Mouse (Mus musculus): ENCODE results near the gene Cntrob.
A peak's percentile ranks its signal among the peaks of the same experiment; 100 is the strongest.

Cntrob gene

GRCm38 (mm10) chr11:69323667-69324111 lies at the start of gene Cntrob, which contains the start of gene Trappc1:
Cntrob (minus strand) TSS chr11:69323775.
Trappc1 (plus strand) TSS chr11:69323980.
- DNase-seq (ENCODE audit: low spot score) = peak; percentile 98

GRCm38 (mm10) chr11:69372780-69373170 lies 49.2 kb upstream of the Cntrob start:
- peak; percentile 48 for DNase-seq (ENCODE audit: low spot score)

GRCm38 (mm10) chr11:69372056-69372779 lies 48.6 kb upstream of the Cntrob start:
- DNase-seq (ENCODE audit: low spot score) = no peak

GRCm38 (mm10) chr11:69371601-69372000 lies 48.0 kb upstream of the Cntrob start:
- no peak for DNase-seq (ENCODE audit: low spot score)

GRCm38 (mm10) chr11:69370817-69371215 lies 47.2 kb upstream of the Cntrob start:
- DNase-seq (ENCODE audit: low spot score) = no peak

- DNase-seq (ENCODE audit: low spot score) = no peak
Observed at GRCm38 (mm10) chr11:69369990-69370816, 46.6 kb upstream of the Cntrob start.

- no peak for DNase-seq (ENCODE audit: low spot score)
Observed at GRCm38 (mm10) chr11:69369215-69369989, 45.8 kb upstream of the Cntrob start, which contains the start of gene Chd3. Chd3 (minus strand) TSS chr11:69369406.

GRCm38 (mm10) chr11:69368356-69369214 lies 45.0 kb upstream of the Cntrob start:
- DNase-seq (ENCODE audit: low spot score) = no peak

GRCm38 (mm10) chr11:69367616-69368355 lies 44.2 kb upstream of the Cntrob start:
- DNase-seq (ENCODE audit: low spot score) = no peak

- no peak for DNase-seq (ENCODE audit: low spot score)
Observed at GRCm38 (mm10) chr11:69366855-69367615, 43.5 kb upstream of the Cntrob start.

- DNase-seq (ENCODE audit: low spot score) = peak; percentile 45
Observed at GRCm38 (mm10) chr11:69366157-69366854, 42.7 kb upstream of the Cntrob start.

GRCm38 (mm10) chr11:69365722-69366121 lies 42.1 kb upstream of the Cntrob start:
- DNase-seq (ENCODE audit: low spot score) = no peak

- DNase-seq (ENCODE audit: low spot score) = no peak
Observed at GRCm38 (mm10) chr11:69364910-69365309, 41.3 kb upstream of the Cntrob start.

GRCm38 (mm10) chr11:69364376-69364775 lies 40.8 kb upstream of the Cntrob start:
- DNase-seq (ENCODE audit: low spot score) = no peak

GRCm38 (mm10) chr11:69362479-69362878 lies 38.9 kb upstream of the Cntrob start:
- DNase-seq (ENCODE audit: low spot score) = no peak

- no peak for DNase-seq (ENCODE audit: low spot score)
Observed at GRCm38 (mm10) chr11:69362021-69362420, 38.4 kb upstream of the Cntrob start.

GRCm38 (mm10) chr11:69357690-69358089 lies 34.1 kb upstream of the Cntrob start:
- DNase-seq (ENCODE audit: low spot score) = no peak

GRCm38 (mm10) chr11:69356544-69356943 lies 33.0 kb upstream of the Cntrob start:
- no peak for DNase-seq (ENCODE audit: low spot score)

GRCm38 (mm10) chr11:69346441-69346840 lies 22.9 kb upstream of the Cntrob start:
- no peak for DNase-seq (ENCODE audit: low spot score)
